Mouse (Mus musculus) megakaryocyte, embryonic 14.5 days (primary cell): Measurements from ENCODE around the gene Vmp1. TPM values are rescaled to one million over a fixed set of nuclear protein-coding genes. Genes with fewer than 3 reads are reported as not detected.

Experiments
- H3K27me3 ChIP-seq: replicated peaks from 2 replicates; pipeline ENCODE3; 2012; ENCODE audit warnings: inconsistent platforms
- H3K36me3 ChIP-seq: replicated peaks from 2 replicates; pipeline ENCODE3; 2012; ENCODE audit warnings: low read length, inconsistent platforms, mixed read lengths
- H3K4me1 ChIP-seq: 2 replicates; pipeline ENCODE4 v1.6.1; 2012; ENCODE audit warnings: inconsistent platforms
- H3K4me3 ChIP-seq: replicated peaks from 2 replicates; pipeline ENCODE3; 2012; ENCODE audit warnings: moderate library complexity, mild to moderate bottlenecking, inconsistent platforms
- H3K9me3 ChIP-seq: 2 replicates; pipeline ENCODE4 v1.6.1; 2012; ENCODE audit warnings: inconsistent platforms
- FLI1 ChIP-seq: IDR thresholded peaks from 2 replicates; pipeline ENCODE4 v1.6.1; 2012; ENCODE audit warnings: low read length, inconsistent platforms, mixed read lengths
- GATA1 ChIP-seq: IDR thresholded peaks from 3 replicates; pipeline ENCODE4 v1.6.1; 2012; ENCODE audit warnings: mixed read lengths, low read length, inconsistent platforms, borderline replicate concordance
- polyA plus RNA-seq: library from polyadenylated mRNA; stranded (reverse); fragments of >175 nt; gene quantifications from 2 replicates; pipeline ENCODE4 v1.2.3, GENCODE M21; 2012; ENCODE audit warnings: low replicate concordance; ENCODE audit not compliant: insufficient read depth

Vmp1 gene
- polyA plus RNA-seq, 1 experiment = 25.4 TPM

- peaks cover 29% of the 10 kb centered on the region for H3K4me1 ChIP-seq
Measured at GRCm38 (mm10) chr11:86547412-86547811, 136.2 kb downstream of the Vmp1 start.

DNA sequence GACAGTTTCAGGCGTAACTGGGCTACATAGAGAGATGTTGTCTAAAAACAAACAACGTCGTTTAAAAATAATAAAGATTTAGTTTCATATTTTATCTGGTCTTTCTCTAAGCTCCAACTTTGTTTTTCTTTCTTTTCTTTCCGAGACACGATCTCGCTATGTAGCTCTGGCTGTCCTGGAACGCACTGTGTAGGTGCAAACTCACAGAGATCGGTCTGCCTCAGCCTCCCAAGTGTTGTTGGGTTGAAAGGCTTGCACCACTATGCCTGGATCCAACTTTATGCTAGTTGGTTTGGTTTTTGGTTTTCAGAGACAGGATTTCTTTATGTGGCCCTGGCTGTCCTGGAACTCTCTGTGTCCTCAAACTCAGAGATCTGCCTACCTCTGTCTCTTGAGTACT, 138.1 kb downstream of the Vmp1 start:
- H3K4me3 ChIP-seq = peak overlapping the region; percentile 98
- no peaks in the 10 kb centered on the region for H3K9me3 ChIP-seq
- TF ChIP-seq FLI1 = no peak
- no peak for TF ChIP-seq GATA1
- H3K36me3 ChIP-seq = peaks cover 24% of the 10 kb centered on the region
- peaks cover 40% of the 10 kb centered on the region for H3K4me1 ChIP-seq
- H3K27me3 ChIP-seq = no peaks in the 10 kb centered on the region

More at GRCm38 (mm10) chr11:86547412-86547811, 136.2 kb downstream of the Vmp1 start:
- Histone ChIP-seq H3K36me3 (peaks cover 35% of the 10 kb centered on the region), H3K9me3 (no peaks in the 10 kb centered on the region), H3K4me3 (no peak overlapping the region), H3K27me3 (no peaks in the 10 kb centered on the region)
- TF ChIP-seq GATA1 = no peak
- no peak for TF ChIP-seq FLI1

GRCm38 (mm10) chr11:86544639-86545299, 138.9 kb downstream of the Vmp1 start, which contains the start of the genes Rps6kb1 and Tubd1:
Gene Rps6kb1, minus strand, starts transcription at chr11:86544805.
Gene Tubd1, plus strand, starts transcription at chr11:86544991.
- Histone ChIP-seq H3K27me3 (no peaks in the 10 kb centered on the region), H3K9me3 (no peaks in the 10 kb centered on the region), H3K4me3 (peak within 1 kb of the TSS; percentile 98), H3K36me3 (peaks cover 20% of the 10 kb centered on the region), H3K4me1 (peaks cover 46% of the 10 kb centered on the region)
- no peak for TF ChIP-seq FLI1

DNA sequence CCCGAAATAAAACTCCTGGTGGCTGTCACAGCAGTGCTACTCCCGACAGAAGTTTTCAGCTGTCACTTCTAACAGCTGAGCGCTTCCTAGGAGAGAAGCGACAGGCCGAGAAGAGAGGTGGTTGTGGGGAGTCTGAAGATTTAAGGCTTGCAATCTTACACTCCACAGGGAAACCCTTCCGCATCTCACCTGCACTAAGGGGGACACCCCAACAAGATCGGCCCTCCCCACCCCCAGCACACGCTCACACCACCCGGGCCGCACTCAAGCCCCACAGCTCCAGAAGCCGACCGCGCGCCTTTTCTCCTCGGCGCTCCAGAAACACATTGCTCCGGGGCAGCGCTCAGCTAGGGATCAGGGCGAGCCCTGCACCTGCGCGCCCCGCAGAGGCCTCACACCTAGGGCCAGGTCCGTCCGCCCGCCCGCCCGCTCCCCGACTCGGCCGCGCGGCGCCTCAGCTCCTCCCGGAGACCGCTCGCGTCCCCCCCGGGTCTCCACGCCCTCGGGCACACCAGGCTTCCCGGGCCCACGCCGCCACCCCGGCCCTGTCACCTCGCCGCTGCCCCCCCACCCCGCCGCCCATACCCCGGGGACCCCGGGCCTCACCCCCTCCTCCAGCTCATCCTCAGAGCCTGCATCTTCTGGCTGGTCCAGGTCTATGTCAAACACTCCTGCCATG, 139.5 kb downstream of the Vmp1 start:
- H3K36me3 ChIP-seq = peaks cover 15% of the 10 kb centered on the region
- H3K9me3 ChIP-seq = no peaks in the 10 kb centered on the region
- TF ChIP-seq GATA1 = no peak
- no peak for TF ChIP-seq FLI1
- H3K4me1 ChIP-seq = peaks cover 48% of the 10 kb centered on the region
- H3K27me3 ChIP-seq = no peaks in the 10 kb centered on the region
- H3K4me3 ChIP-seq = peak overlapping the region; percentile 98

DNA sequence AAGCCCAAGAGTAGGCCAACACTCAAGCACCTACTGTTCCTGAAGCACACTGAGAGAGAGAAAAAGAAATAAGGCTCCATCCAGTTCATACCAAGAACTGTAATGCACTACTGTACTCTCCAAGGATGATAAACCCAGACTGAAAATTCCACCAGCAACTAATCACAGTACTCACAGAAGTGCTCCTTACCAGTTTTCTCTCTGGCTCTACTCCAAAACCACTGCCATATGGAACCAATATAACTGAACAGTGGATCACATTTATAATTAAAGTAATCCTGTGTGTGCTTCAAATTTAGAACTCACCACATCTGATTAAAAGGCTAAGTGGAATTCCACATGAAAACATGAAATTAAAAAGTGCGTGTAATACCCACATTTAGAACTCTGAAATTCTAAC, 140.8 kb downstream of the Vmp1 start:
- no peak overlapping the region for H3K4me3 ChIP-seq
- peaks cover 43% of the 10 kb centered on the region for H3K4me1 ChIP-seq
- no peaks in the 10 kb centered on the region for H3K9me3 ChIP-seq

GRCm38 (mm10) chr11:86540476-86540845, 143.2 kb downstream of the Vmp1 start:
- Histone ChIP-seq H3K36me3 (peaks cover 12% of the 10 kb centered on the region), H3K4me3 (no peak overlapping the region), H3K9me3 (no peaks in the 10 kb centered on the region), H3K4me1 (peaks cover 38% of the 10 kb centered on the region), H3K27me3 (no peaks in the 10 kb centered on the region)
- TF ChIP-seq FLI1 (no peak), GATA1 (no peak)

More for the DNA sequence above, 140.8 kb downstream of the Vmp1 start:
- no peak for TF ChIP-seq FLI1
- no peak for TF ChIP-seq GATA1
- Histone ChIP-seq H3K36me3 (peaks cover 10% of the 10 kb centered on the region), H3K27me3 (no peaks in the 10 kb centered on the region)

DNA sequence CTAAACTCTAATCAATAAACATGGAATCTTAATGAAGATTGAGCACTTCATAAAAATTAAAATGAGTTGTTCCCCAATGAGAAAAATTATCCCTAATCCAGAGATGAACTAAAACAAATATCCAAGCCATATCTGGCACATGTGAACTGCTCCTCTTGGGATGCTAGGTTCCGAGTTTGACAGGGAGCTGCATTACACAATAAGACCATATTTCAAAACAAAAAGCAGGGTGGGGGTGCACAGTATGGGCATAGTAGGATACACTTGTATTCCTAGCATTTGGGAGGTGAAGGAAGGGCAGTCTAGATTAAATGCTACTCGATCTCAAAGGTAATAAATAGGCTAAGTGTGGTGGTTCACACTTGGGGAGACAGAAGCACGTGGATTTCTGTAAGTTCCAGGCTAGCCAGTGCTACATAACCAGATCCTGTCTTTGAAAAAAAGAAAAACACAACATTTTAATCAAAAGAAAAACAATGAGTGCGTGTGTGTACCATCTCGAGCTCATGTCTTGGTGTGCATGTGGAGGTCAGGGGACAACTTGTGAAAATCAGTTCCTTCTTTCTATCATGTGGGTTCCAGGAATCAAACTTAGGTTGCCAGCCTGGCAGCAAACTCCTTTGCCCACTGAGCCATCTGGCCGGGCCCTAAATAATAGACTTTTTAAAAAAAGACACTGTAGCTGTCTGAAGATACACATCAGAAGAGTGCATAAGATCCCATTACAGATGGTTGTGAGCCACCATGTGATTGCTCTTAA, 143.7 kb downstream of the Vmp1 start:
- H3K9me3 ChIP-seq = no peaks in the 10 kb centered on the region
- H3K36me3 ChIP-seq = peaks cover 17% of the 10 kb centered on the region
- TF ChIP-seq GATA1 (no peak), FLI1 (no peak)
- no peak overlapping the region for H3K4me3 ChIP-seq
- H3K27me3 ChIP-seq = no peaks in the 10 kb centered on the region
- peaks cover 38% of the 10 kb centered on the region; the same call in 1 of the 2 replicates for H3K4me1 ChIP-seq

GRCm38 (mm10) chr11:86538786-86539185, 144.8 kb downstream of the Vmp1 start:
- Histone ChIP-seq H3K27me3 (no peaks in the 10 kb centered on the region), H3K4me3 (no peak overlapping the region), H3K9me3 (no peaks in the 10 kb centered on the region), H3K36me3 (peaks cover 27% of the 10 kb centered on the region), H3K4me1 (peaks cover 38% of the 10 kb centered on the region; the same call in 1 of the 2 replicates)
- no peak for TF ChIP-seq FLI1
- TF ChIP-seq GATA1 = no peak

- peaks cover 19% of the 10 kb centered on the region for H3K4me1 ChIP-seq
- no peaks in the 10 kb centered on the region for H3K27me3 ChIP-seq
- H3K36me3 ChIP-seq = peaks cover 59% of the 10 kb centered on the region
- no peaks in the 10 kb centered on the region for H3K9me3 ChIP-seq
- no peak for TF ChIP-seq FLI1
- no peak for TF ChIP-seq GATA1
- no peak overlapping the region for H3K4me3 ChIP-seq
Measured at GRCm38 (mm10) chr11:86534201-86534910, 149.3 kb downstream of the Vmp1 start.

Other genes starting within 250 kb of the Vmp1 start
- gene Rnft1, start 199.2 kb downstream of the Vmp1 start, polyA plus RNA-seq = 7.0 TPM in 1 of 2 replicates, not detected in the other
- gene Rps6kb1, start 139.0 kb downstream of the Vmp1 start, polyA plus RNA-seq = 5.3 TPM in 1 of 2 replicates, not detected in the other
- 0.32 TPM in 1 of 2 replicates, not detected in the other for gene Tubd1, start 138.8 kb downstream of the Vmp1 start, polyA plus RNA-seq
- 0.45 TPM in 1 of 2 replicates, not detected in the other for gene Ptrh2, start 149 bp upstream of the Vmp1 start, polyA plus RNA-seq
- 8.7 and 11.1 TPM in 2 replicates for gene Cltc, start 73.7 kb upstream of the Vmp1 start, polyA plus RNA-seq
- 1.1 and 2.2 TPM in 2 replicates for gene Dhx40, start 123.9 kb upstream of the Vmp1 start, polyA plus RNA-seq